Mouse (Mus musculus) layer of hippocampus, postnatal 14 days (tissue): ENCODE measurements around the gene Scaf4. TPM values are rescaled to one million over a fixed set of nuclear protein-coding genes. Genes with fewer than 3 reads are reported as not detected.

ENCODE experiments used
- total RNA-seq, 2 experiments: library from RNA; stranded (reverse); gene quantifications; 2 replicates each; pipeline ENCODE4 v1.2.3; 2021

Gene Scaf4
- total RNA-seq, 2 experiments from 2014 or later = 46.3 to 51.9 TPM

Other genes starting within 250 kb of the Scaf4 start
- 10 to 100 TPM; 72.9 to 90.5 TPM for gene Tiam1, start 140.7 kb downstream of the Scaf4 start, total RNA-seq
- 100 to 1,000 TPM; 340 to 354 TPM for gene Sod1, start 63.7 kb downstream of the Scaf4 start, total RNA-seq
- 10 to 100 TPM; 26.6 to 27.2 TPM for gene Hunk, start 101.5 kb upstream of the Scaf4 start, total RNA-seq